Mouse (Mus musculus) T-helper 1 cell (primary cell): ENCODE measurements around the gene Prkag1.
"Not testable (repeated sequence)": the region's sequence is repeated elsewhere in the genome, so short reads cannot be mapped to it uniquely, and the experiment has no call there.

Experiments
- in situ Hi-C: fragments of 300-600 bp; cut with MboI, MseI; formaldehyde crosslinking; loops from one replicate; pipeline ENCODE4 v1.15.1; 2025; ENCODE audit warnings: high pct_unique_total_duplicates

Prkag1 gene

DNA sequence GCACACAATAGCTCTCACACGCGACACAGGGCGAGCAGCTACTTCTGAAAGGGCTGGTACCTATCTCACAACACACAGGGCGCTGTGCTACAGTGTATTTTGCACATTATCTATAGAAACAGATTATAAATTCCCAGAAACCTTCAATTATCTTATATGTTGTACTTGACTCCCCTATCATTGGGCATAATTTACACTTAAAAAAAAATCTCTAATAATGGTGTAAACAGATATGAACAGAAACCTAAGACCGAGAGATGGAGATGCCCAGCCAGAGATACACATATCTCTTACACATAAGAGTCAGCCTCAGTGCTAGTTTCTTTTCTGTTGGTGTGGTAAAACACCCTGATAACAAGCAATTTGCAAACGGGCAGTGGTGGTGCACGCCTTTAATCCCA lies 3.7 kb downstream of the Prkag1 start:
- in situ Hi-C loops: no loop called here

DNA sequence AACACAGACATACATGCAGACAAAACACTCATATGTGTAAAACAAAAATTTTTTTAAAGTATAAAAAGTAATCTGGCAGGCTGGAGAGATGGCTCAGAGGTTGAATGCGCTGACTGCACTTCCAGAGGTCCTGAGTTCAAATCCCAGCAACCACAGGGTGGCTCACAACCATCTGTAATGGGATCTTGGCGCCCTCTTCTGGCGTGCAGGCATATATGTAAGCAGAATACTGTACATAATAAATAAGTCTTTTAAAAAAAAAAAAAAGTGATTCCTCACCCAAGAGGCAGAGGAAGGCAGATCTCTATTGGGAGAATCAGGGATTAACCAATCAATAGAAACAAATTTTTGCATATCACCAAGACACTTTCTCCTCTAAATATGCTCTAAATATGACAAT lies 7.9 kb downstream of the Prkag1 start:
- in situ Hi-C loops: no loop called here

DNA sequence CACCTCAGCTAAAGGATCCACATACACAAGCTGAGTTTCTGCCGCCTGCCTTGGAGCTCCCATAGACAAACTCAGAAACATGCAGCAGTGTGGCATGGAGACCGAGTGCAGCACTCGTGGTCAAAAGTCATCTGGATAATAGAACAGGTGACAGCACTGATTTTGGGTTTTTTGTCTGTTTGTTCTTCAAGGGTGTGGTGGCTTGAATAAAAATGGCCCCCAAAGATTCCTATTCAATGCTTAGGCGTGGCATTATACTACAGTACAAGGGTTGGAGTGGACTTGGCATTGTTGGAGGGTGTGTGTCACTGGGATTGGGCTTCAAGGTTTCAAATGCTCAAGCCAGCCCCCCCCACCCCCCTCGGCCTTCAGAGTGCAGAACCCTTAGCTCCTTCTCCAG lies 9.2 kb downstream of the Prkag1 start:
- in situ Hi-C loops: no loop called here

DNA sequence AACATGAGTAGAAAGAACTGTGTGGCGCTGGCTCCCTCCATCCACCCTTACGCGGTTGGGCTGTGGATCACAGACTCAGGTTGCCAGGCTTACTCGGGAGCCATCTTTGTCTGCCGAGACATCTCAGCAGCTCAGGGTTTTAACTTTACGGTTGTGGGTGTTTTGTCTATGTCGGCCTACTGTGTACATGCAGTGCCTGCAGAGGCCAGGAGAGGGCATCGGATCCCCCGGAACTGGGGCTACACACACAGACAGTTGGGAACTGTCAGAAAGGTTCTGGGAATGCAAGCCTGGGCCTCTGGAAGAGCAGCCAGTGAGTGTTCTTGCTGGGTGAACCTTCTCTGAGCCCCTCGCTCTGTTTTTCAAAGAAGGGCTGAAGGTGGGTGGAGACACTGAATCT lies 9.9 kb downstream of the Prkag1 start:
- in situ Hi-C loops: no loop called here

DNA sequence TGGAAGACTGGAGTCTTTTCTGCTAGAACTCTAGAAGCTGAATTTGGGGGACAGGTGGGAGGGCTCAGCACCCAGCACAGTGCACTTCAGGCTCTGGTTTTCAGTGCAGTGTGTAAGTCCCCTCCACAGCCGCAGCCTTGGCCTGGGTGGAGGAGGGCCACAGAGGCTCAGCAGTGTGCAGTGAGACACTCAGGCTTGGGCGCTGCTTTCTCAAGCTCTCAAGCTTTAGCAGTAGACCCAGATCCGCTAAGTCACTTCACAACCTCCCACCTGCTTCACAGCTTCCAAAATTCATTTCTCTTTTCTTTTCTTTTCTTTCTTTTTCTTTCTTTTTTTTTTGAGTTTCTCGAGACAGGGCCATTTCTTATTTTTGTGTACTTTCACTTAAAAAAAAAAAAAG lies 10.4 kb downstream of the Prkag1 start:
- in situ Hi-C loops: no loop called here

DNA sequence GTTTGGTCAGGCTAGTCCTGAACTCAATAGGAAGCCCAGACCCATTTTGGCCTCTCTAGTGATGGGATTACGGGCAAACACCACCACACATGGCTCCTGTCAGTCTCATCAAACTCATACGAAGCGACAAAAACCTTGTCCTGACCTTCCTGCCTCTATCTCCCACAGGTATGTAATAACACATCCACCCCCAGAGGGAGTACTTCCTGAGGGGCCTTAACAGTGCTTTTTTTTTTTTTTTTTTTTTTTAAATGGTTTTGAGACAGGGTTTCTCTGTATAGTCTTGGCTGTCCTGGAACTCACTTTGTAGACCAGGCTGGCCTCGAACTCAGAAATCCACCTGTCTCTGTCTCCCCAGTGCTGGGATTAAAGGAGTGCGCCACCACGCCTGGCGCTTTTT lies 13.2 kb downstream of the Prkag1 start:
- in situ Hi-C loops: no loop called here

DNA sequence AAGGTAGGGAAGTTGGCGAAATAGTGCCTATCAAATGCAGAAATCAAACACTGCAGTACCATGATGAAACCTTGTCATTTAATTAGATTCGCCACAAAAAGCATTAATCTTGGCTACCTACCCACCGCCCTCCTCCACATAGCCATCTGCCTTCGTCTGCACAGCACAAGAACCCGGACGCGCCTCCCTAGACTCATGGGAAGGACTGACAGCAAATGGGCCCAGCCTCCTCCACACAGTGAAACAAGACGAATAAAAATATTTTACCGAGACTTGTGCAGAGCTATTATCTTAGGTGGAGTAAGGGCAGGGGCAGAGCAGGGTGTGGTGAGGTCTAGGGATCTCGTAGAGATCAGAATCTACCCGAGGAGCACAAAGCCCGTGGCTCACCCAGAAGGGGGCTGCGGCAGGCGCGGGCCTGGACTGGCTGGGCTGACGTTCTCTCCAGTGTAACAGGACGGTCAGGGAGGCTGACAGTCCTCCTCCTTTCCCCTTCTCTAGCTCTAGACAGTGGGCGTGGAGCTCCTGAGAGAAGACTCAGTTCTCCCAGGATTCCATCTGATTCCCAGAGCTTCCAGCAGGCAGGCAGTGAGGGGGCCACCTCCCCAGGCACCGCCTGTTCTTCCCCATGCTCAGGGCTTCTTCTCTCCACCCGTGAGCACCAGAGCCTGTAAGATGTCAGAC lies 18.4 kb downstream of the Prkag1 start:
- in situ Hi-C loops: no loop called here

DNA sequence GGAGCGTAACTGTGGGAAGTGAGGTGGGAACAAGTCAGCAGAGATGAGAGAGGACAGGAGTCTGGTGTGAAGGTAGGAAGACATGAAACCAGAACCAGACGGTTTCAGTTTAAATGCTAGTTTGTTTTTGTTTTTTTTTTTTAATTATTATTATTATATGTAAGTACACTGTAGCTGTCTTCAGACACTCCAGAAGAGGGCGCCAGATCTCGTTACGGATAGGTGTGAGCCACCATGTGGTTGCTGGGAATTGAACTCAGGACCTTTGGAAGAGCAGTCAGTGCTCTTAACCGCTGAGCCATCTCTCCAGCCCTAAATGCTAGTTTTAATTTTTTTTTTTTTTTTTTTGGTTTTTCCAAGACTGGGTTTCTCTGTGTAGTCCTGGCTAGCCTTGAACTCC lies 21.1 kb downstream of the Prkag1 start:
- in situ Hi-C loops: not testable (repeated sequence)

DNA sequence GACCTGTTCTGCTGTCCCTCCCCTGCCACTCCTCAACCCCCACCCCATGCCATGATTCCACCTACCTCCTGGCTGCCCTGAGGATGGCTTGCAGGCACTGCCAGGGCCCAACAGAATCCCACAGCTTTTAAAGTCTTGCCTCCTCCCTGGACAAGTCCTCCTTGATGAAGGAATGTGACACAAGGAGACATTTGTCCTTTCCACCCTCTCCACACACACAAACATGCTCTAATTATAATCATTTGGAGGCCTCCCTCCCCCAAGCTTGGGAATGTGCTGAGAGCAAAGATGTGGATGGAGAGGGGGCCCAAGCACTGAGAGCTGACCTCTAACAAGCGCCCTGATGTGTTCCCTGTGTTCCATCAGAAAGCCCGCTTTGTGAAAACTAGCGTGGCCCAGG lies 21.9 kb downstream of the Prkag1 start, which contains the start of gene Ddn:
Gene Ddn (minus strand): TSS at position 101 of the 400 bp plus-strand sequence.
- in situ Hi-C loops: loop anchor here (5.0 kb wide), 1 partner anchor 972 kb away; no protein-coding TSS in a partner anchor

DNA sequence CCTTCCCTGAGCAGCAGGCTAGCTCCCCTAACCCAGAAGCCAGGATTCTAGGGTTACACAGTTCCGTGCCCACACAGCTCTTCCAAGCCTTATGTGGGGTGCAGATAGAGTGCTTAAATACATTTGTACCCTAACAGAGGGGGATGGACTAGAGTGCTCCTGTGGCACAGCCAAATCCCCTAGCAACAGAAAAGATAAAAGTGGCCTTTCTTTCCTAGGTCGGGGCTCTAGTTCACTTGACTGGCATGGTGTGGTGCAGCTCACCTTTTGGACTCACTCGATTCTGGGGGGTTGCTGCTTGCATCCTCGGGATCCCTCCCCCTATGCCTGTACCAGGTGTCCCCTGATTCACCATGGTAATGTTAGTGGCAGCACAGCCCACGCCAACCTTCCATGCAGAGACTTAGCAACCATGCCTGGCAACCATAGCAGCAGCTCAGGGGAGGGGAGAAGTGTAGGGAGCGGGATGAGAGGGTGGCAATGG lies 22.6 kb downstream of the Prkag1 start:
- in situ Hi-C loops: loop anchor here (5.0 kb wide), 1 partner anchor 971 kb away; no protein-coding TSS in a partner anchor

DNA sequence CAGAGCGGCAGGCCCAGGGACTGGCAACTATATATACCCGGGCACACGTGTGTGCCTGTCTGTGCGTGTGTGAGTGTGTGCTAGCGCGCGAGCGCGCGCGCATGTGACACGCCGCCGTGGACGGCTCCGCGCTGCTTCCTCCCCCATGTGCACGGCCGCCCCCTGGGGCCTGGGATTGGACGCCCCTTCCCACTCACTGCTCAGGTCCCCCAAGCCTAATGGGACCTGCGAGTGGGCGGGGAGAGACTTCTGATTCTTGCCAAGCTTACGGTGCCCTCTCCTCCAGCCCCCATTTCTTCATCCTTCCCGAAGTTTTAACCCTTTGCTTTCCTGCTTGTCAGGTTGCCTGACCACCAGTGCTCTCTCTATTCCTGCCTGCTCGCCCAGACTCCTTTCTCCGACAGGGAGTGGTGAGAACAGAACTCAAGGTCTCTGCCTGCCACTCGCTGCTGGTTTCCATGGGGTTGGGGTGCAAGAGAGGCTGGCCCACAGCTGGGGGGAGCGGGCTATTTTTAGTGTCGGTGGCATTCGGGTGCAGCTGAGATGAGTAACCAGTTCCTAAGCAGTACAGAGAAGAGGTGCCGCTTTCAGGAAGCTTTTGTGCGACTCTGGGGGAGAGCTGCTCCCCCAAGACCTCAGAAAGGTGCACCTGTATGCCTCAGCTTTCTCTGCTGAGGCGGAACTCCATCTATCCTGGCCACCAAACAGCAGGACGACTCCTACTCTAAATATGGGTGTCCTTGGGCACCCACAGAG lies 23.2 kb downstream of the Prkag1 start:
- in situ Hi-C loops: loop anchor here (5.0 kb wide), 1 partner anchor 971 kb away; no protein-coding TSS in a partner anchor

DNA sequence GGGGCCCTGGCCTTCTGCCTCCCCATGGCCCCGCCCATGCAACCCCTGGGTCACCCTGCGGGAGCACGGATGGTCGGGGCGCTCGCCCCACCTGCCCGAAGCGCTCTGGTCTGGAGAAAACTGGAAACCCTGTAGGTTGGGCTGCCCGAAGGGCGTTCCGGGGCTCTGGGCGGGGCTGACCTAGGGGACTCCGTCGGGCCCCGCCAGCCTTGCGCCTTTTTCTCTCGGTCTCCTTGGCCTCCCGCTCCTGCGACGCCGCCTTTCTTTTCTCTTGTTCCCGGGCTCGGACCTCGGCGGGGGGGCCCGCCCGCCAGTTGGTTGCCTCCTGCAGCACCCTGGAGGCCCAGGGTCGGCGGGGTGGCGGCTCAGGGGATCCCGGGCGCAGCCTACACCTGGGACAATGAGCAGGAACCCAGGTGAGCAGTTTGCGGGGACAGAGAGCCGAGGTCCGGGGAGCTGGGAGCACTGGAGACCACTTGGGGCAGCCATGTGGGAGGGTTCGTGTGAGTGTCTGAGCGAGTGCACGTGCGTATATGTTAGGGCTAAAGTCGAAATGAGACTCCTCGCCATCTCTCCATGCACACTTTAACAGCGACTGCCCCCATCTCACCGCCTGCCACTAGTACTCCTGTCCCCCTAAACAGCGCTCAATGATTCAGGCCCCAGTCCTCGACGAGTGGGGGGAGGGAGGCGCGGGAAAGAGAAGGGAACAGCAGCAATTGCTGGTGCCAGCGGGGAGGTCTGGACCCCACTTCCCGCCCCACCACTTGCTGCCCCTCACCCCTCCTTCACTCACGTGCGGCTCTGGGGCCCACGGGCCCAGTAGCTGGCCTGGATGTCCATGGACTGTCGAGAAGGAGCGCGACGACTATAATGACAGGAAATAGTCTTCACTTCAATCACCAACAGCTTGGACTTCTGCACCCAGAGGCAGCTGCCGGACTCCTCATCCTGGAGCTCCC lies 24.2 kb downstream of the Prkag1 start:
- in situ Hi-C loops: loop anchor here (5.0 kb wide), 1 partner anchor 970 kb away; no protein-coding TSS in a partner anchor

DNA sequence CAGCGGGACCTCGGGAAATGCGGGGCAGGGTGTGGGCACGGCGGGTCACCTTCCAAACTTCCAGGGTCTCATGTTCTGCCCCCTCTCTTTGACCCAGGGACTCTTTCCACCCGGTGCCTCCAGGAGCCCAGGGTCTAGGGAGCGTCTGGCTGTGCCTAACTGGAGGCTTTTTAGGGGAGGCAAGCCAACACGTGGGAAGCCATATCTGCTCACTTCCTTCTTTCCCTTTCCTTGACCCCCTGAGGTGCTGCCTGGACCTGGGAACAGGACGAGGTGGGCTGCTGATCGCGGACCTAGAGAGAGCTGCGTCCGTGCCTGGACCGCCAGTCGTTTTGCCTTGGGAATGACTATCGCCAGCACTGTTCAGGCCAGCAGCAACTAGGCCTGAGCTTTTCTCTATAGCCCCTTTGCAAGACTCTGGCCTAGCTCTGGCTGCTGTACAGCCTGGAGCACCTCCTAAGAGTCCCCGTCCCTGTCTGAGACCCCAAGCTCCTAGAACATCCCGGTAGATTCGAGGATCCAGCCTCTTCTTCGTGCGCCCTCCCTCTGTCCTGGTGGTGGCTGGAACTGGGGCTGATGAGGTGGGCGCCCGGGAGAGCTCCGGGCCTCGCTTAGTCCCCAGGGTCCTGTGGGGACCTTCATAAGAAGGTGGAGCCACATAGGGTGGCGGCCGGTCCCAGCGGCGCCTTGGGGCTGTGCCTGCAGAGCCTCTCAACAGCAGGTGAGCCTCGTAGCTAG lies 25.1 kb downstream of the Prkag1 start:
- in situ Hi-C loops: loop anchor here (5.0 kb wide), 1 partner anchor 969 kb away; no protein-coding TSS in a partner anchor

DNA sequence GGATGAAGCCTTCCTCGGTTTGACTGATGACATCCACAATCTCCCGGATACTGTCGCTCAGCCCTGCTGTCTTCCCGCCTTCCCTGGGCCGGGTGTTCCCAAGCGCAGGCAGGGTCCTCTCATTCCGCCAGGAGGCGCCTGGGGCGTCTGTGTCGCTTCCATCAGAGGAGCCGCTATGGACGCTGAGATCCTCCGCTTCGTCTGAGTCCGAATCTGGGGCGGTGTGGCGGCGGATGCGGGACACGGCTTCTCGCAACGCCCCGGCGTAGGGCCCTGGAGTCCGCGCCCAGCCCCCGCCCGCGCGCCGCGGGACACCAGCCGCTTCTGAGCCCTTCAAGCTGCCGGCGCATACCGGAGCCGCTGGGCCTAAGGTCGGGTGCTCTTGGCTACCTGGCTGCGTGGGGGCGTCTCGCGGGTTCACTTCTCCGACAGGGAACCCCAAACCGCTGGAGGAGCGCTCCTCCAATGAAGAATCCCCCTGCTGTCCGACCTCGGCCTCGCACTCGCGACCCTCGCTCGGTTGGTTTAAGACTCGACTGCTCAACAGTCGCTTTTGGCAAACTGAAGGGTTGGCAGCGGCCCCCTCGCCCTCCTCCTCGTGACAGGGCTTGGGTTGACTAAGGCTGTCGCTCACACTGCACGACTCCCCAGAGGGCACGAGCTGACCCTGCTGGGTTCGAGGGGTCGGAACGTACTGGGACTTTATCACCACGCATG lies 25.8 kb downstream of the Prkag1 start:
- in situ Hi-C loops: loop anchor here (5.0 kb wide), 1 partner anchor 968 kb away; no protein-coding TSS in a partner anchor

DNA sequence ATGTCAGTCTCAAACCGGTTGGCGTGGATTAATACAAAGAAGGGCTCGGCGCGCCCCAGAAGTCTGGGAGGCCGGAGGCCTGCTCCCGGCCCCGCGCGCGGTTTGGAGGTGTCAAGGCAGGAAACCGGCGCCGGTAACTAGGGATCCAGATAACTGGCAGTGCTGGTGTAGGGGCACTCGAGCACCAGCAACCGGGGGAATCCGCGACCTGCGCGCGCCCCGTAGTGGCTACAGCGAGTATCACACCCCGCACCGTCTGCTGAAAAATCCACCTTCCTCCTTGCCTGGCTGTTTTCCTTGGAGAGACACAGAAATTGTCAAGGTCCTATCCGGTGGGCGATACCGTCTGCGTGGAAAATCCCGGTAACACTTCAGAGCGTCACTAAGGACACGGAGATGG lies 27.3 kb downstream of the Prkag1 start:
- in situ Hi-C loops: no loop called here

DNA sequence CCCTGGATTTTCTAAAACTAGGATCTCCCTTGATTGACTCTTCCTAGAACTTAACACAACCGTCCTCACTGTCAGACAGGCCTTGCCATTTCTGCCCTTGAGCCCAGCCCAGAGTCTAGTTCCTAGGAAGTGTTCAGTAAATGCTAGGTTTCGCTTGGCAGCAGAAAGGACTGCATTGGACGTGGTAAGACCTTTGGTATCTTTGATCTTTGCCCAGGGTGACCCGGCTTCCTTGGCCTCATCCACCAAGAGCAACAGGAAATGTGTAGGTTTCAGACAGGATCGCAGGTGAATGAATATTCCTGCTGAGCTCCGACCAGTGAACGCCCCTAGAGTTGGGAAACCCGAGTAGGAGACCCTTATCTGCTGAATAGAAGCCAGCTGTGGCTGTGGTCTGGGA lies 28.4 kb downstream of the Prkag1 start:
- in situ Hi-C loops: no loop called here

DNA sequence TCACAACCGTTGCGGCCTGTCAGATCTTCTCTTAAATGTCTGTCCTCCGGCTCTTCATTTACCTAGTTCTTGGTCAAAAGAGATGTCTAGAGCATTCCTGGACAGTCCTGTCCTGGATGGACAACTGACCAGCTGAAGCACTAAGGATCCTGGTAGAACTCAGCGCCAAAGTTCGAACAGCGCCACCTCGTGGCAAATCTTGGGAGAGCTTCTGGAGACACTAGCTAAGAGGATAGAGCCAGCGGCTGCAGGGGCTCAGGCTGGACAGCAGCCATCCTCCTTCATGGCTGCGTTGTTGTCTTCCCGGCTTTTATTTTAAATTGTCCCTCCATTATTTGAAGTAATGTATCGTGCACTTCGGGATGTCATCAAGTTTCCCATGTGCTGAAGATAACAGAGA lies 31.9 kb downstream of the Prkag1 start:
- in situ Hi-C loops: no loop called here

DNA sequence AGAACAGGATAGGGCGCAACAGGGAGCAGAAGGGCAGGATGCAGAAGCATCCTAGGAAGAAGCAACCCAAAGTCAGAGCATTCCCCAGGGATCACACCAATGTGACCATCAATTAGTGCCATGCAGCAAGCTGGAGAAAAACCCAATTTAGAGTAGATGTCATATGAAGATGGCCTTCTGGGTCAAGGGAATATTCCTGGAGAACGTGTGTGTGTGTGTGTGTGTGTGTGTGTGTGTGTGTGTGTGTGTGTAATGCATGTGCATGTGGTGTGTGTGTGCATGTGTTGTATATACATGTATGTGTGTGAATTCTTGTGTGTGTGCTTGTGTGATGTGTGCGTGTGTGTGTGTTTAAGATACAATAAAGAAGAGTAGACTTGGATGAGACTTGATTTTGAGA lies 32.4 kb downstream of the Prkag1 start:
- in situ Hi-C loops: no loop called here

DNA sequence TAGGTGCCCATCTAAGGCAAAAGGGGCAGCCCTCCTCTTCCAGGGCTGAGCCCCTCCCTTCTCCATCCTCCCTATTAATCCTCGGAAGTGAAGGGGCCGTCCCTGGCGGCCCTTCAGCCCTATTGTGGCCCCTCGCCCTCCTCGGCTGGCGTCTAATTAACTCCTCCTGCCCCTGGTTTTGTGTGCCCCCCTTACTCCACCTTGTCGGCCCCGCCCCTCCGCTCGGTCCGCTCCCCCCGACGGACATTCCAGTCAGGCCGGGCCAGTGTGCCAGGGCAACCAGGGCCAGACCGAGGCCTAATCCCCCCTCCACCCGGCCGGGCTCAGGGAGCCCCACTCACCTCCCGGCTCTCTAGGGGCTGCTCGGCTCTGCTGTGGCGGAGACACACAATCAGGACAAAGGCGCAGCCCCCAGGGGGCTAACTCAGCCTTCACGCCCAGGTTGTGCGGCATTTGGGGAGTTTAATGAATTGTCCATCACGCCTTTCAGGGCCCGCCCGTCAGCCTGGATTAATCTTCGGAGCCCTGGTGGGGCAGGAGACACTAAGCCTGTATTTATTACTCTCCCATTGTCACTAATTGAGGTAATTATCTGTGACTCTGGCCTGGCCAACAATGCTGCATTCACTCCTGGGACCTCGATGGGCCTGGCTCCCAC lies 33.4 kb downstream of the Prkag1 start:
- in situ Hi-C loops: no loop called here
